Mouse (Mus musculus) spleen, adult 18-20 months (tissue): ENCODE data around the gene Zdhhc15.
A peak's percentile ranks its signal among the peaks of the same experiment; 100 is the strongest.
"Not testable (repeated sequence)": the region's sequence is repeated elsewhere in the genome, so short reads cannot be mapped to it uniquely, and the experiment has no call there.

Experiments used
- DNase-seq, 2 experiments: peaks; one replicate each; pipeline ENCODE4 v3.0.0; 2022; ENCODE audit warnings: mixed read lengths in 2 of 2

The Zdhhc15 gene

GRCm38 (mm10) chrX:104670757-104671549 is at the start of gene Zdhhc15:
Gene Zdhhc15, minus strand, starts transcription at chrX:104671064.
- DNase-seq = peak; percentile 7 to 15

- DNase-seq = no peak
Measured at GRCm38 (mm10) chrX:104707935-104708334, 37.1 kb upstream of the Zdhhc15 start.

- no peak for DNase-seq
Measured at GRCm38 (mm10) chrX:104669850-104670756, 761 bp downstream of the Zdhhc15 start.

- DNase-seq = no peak
Measured at GRCm38 (mm10) chrX:104656976-104657375, 13.9 kb downstream of the Zdhhc15 start.

GRCm38 (mm10) chrX:104612531-104612930 is 58.3 kb downstream of the Zdhhc15 start:
- DNase-seq = no peak

GRCm38 (mm10) chrX:104603738-104604430 is 67.0 kb downstream of the Zdhhc15 start:
- DNase-seq = not testable (repeated sequence)

GRCm38 (mm10) chrX:104602168-104602859 is 68.5 kb downstream of the Zdhhc15 start:
- not testable (repeated sequence) for DNase-seq

- no peak for DNase-seq
Measured at GRCm38 (mm10) chrX:104573946-104574345, 96.9 kb downstream of the Zdhhc15 start.

- DNase-seq = no peak
Measured at GRCm38 (mm10) chrX:104567497-104567896, 103.4 kb downstream of the Zdhhc15 start.

- no peak for DNase-seq
Measured at GRCm38 (mm10) chrX:104545283-104545682, 125.6 kb downstream of the Zdhhc15 start.

GRCm38 (mm10) chrX:104543919-104544595 is 126.8 kb downstream of the Zdhhc15 start:
- no peak for DNase-seq

- DNase-seq = no peak
Measured at GRCm38 (mm10) chrX:104542635-104543034, 128.2 kb downstream of the Zdhhc15 start.

- DNase-seq = no peak
Measured at GRCm38 (mm10) chrX:104501765-104502164, 169.1 kb downstream of the Zdhhc15 start.

GRCm38 (mm10) chrX:104489626-104490355 is 181.1 kb downstream of the Zdhhc15 start:
- no peak for DNase-seq

- DNase-seq = no peak
Measured at GRCm38 (mm10) chrX:104488870-104489467, 181.9 kb downstream of the Zdhhc15 start.

GRCm38 (mm10) chrX:104488036-104488435 is 182.8 kb downstream of the Zdhhc15 start:
- no peak for DNase-seq
